Mouse (Mus musculus): ENCODE data around the gene Apom. TPM values are rescaled to one million over a fixed set of nuclear protein-coding genes. Genes with fewer than 3 reads are reported as not detected.
A peak's percentile ranks its signal among the peaks of the same experiment; 100 is the strongest.

Apom gene
- polyA plus RNA-seq, 1 experiment: 0.55 TPM

DNA sequence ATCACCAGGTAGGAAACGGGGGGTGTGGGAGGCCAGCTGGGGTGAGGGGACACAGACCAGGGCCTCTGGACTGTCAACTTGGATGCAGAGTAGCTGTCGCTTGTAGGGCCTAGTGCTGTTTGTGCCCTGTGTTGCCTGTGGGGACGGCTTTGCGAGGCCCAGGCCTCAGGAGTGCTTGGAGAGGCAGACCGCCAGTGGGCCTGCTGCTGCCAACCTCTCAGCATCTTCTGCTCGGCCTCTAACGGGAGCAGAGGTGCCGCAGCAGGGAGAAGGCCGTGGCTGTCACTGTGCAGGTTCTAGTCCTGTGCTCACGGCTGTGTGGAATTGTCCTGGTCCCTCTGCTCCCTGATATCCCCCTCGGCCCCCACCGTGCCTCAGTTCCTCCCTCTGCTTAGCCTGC, 35.3 kb downstream of the Apom start:
- no peak overlapping the region for H3K4me3 ChIP-seq (ENCODE audit: control insufficient read depth, insufficient read depth, low read length)
- 97% methylated on average over 12 of the region's 12 CpGs for WGBS
- no peaks in the 10 kb centered on the region for H3K4me1 ChIP-seq (replicated peaks; ENCODE audit: control insufficient read depth, insufficient read depth, low read length)
- H3K36me3 ChIP-seq (ENCODE audit: control insufficient read depth, insufficient read depth, low read length): peaks cover 61% of the 10 kb centered on the region
- H3K27me3 ChIP-seq (ENCODE audit: control insufficient read depth, insufficient read depth, low read length): no peaks in the 10 kb centered on the region
- TF ChIP-seq CTCF (IDR thresholded peaks at IDR 0.05; ENCODE audit: borderline replicate concordance, control insufficient read depth, extremely low read depth, insufficient read depth, low read length, poor library complexity): no peak
- TF ChIP-seq POLR2A (IDR thresholded peaks at IDR 0.05; ENCODE audit: control insufficient read depth, extremely low read depth, insufficient read depth, low read length, poor library complexity): no peak
- DNase-seq: no peak
- no peak overlapping the region for H3K27ac ChIP-seq (ENCODE audit: control insufficient read depth, insufficient read depth, low read length)

DNA sequence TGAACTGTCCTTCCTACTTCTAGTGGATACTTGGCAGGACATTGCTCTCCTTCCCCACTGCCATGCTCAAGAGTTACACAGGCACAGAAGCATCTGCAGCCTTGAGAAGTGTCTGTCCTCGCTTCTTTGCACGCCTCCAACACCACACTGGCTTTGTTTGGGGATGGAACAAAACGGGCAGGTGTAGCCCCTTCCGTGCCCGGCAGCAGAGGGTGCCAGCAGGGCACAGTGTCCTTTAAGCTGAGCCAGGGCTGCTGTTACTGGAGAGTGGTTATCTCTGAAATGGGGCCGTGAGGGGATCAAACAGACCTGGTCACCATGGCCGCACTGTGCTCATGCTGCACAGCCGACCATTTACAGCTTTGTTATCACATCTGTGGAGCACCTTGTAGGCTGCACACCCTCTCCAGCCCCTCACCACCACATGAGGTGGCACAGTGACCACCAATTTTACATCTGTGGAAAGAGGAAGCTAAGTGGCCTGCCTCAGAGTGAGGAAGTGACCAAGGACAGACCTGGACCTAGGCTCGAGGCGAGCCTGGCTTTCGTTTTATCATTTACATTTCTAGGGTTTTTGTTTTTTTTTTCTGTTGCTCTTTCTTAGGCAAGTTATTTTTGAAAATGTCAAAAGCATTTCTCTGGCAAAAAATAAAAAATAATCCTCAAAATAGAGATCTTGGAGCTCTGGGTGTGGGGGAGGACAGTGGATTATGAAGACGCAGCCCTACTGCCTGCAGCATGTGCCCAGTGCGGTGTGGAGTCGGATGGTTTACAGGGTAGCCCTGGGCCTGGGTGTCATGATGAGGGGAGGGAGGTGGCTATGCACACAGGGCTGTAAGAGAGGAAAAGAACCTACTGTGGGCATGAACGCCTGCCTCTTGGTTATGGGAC, 37.1 kb downstream of the Apom start:
- Histone ChIP-seq H3K27ac (ENCODE audit: control insufficient read depth, insufficient read depth, low read length) (no peak overlapping the region), H3K27me3 (ENCODE audit: control insufficient read depth, insufficient read depth, low read length) (no peaks in the 10 kb centered on the region), H3K4me1 (replicated peaks; ENCODE audit: control insufficient read depth, insufficient read depth, low read length) (peaks cover 9% of the 10 kb centered on the region), H3K36me3 (ENCODE audit: control insufficient read depth, insufficient read depth, low read length) (peaks cover 47% of the 10 kb centered on the region), H3K4me3 (ENCODE audit: control insufficient read depth, insufficient read depth, low read length) (no peak overlapping the region)
- TF ChIP-seq CTCF (IDR thresholded peaks at IDR 0.05; ENCODE audit: borderline replicate concordance, control insufficient read depth, extremely low read depth, insufficient read depth, low read length, poor library complexity) (no peak), POLR2A (IDR thresholded peaks at IDR 0.05; ENCODE audit: control insufficient read depth, extremely low read depth, insufficient read depth, low read length, poor library complexity) (no peak)
- WGBS: 91% methylated on average over 15 of the region's 15 CpGs
- DNase-seq: no peak

DNA sequence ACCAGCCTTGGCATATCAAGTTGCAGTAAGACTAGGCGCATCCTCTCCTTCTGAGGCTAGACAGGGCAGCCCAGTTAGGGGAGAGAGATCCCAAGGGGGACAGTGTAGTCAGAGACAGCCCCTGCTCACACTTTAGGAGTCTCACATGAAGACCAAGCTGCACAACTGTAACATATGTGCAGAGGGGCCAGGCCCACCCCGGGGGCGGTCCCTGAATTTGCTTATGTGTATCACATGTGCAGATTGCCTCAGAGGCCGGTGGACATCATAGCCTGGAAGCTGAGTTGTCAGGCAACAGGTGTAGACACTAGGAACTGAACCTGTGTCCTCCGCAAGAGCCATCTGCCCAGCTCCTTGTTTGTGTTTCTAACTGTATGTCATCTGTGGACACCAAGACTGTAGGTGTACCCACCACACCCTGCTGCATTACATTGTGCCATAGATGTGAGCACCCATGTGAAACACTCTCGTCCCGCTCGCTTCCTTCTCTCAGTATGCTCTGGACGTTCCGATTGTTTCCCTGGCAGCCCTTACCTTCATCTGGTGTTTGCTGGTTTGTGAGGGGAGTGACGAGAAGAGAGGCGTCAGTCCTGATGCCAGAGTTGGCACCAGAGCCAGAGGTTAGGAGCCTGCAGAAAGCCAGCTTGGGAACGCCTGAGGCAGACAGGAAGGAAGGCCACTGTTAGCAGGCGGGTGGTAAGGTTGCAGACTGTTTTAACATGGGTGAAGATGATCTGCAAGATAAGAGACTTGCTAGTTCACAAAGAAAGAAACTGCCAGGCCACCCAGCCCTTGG, 39.2 kb downstream of the Apom start:
- 79% methylated on average over 14 of the region's 14 CpGs for WGBS
- peaks cover 34% of the 10 kb centered on the region for H3K36me3 ChIP-seq (ENCODE audit: control insufficient read depth, insufficient read depth, low read length)
- no peaks in the 10 kb centered on the region for H3K27me3 ChIP-seq (ENCODE audit: control insufficient read depth, insufficient read depth, low read length)
- H3K4me3 ChIP-seq (ENCODE audit: control insufficient read depth, insufficient read depth, low read length): no peak overlapping the region
- no peak for DNase-seq
- H3K4me1 ChIP-seq (replicated peaks; ENCODE audit: control insufficient read depth, insufficient read depth, low read length): peaks cover 9% of the 10 kb centered on the region
- TF ChIP-seq CTCF (IDR thresholded peaks at IDR 0.05; ENCODE audit: borderline replicate concordance, control insufficient read depth, extremely low read depth, insufficient read depth, low read length, poor library complexity) (no peak), POLR2A (IDR thresholded peaks at IDR 0.05; ENCODE audit: control insufficient read depth, extremely low read depth, insufficient read depth, low read length, poor library complexity) (no peak)
- no peak overlapping the region for H3K27ac ChIP-seq (ENCODE audit: control insufficient read depth, insufficient read depth, low read length)

DNA sequence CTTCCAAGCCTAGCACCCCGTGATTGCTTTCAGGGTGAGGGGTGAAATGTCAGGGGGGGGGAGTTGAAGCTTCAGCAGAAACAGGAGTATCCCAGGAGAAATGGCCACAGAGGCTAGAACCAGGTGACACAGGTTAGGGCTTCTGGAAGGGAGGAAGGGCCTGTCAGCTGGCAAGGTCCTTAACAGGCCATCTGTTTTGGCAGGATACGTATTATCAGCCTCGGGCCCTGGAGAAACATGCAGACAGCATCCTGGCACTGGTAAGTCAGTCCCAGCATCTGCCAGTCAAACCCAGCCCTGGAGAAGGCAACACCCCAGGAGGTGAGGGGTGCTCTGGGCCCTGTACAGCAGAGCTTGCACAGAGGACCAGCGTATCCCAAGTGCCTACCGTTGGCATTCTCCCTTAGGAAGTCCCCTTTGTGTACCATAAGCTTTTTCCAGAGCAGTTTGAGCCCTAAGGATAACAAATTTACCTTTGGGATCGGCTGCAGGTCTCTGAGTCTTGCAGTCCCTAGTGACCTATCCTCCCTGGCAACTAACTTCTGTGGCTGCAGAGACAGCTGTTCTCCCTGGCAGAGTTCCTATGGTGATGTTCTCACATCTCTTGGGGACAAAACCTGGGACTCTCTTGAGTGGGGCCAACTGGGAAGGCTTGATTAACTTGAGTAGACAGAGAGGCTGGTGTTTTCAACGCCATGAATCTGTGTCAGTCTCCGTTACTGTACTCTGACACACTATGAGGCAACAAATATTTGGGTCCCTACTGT, 41.5 kb downstream of the Apom start:
- H3K4me3 ChIP-seq (ENCODE audit: control insufficient read depth, insufficient read depth, low read length): peak overlapping the region; percentile 5; the same call in 1 of the 2 replicates
- H3K27ac ChIP-seq (ENCODE audit: control insufficient read depth, insufficient read depth, low read length): no peak overlapping the region
- TF ChIP-seq CTCF (IDR thresholded peaks at IDR 0.05; ENCODE audit: borderline replicate concordance, control insufficient read depth, extremely low read depth, insufficient read depth, low read length, poor library complexity) (no peak), POLR2A (IDR thresholded peaks at IDR 0.05; ENCODE audit: control insufficient read depth, extremely low read depth, insufficient read depth, low read length, poor library complexity) (no peak)
- 71% methylated on average over 8 of the region's 8 CpGs for WGBS
- H3K4me1 ChIP-seq (replicated peaks; ENCODE audit: control insufficient read depth, insufficient read depth, low read length): peaks cover 9% of the 10 kb centered on the region
- H3K36me3 ChIP-seq (ENCODE audit: control insufficient read depth, insufficient read depth, low read length): peaks cover 18% of the 10 kb centered on the region
- no peak for DNase-seq
- no peaks in the 10 kb centered on the region for H3K27me3 ChIP-seq (ENCODE audit: control insufficient read depth, insufficient read depth, low read length)

DNA sequence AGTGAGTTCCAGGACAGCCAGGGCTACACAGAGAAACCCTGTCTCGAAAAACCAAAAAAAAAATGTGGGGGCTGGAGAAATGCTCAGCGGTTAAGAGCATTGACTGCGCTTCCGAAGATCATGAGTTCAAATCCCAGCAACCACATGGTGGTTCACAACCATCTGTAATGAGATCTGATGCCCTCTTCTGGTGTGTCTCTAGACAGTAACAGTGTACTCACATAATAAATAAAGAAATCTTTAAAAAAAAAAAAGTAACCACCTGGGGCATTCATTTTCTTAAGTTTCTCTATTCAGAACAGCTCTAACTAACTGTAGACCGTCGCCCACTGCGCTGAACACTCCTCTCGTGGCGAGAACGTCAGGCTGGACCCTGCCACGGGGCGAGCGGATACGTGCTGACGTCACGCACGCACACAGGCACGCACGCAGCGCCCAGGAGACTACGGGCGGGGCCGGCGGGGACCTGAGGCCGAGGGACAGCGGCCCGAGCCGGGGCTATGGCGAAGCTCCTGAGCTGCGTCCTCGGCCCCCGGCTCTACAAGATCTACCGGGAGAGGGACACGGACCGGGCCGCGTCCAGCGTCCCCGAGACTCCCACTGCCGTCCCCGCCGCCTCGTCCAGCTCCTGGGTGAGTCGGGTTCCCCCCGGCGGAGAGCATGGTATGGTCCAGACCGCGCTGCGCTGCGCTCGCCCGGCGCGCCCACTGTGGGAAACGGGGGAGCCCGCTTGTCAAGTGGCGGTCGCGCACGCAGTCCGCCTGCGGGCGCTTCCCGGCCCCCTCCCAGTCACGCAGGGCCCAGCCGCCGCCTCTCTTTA, 42.8 kb downstream of the Apom start, which contains the start of gene Abhd16a:
Abhd16a (plus strand) TSS at position 439 of the 820 bp plus-strand sequence.
- DNase-seq: peak; percentile 93
- 2% methylated on average over 58 of the region's 67 CpGs for WGBS

More for the DNA sequence above, 42.8 kb downstream of the Apom start, which contains the start of gene Abhd16a:
- Histone ChIP-seq H3K27me3 (ENCODE audit: control insufficient read depth, insufficient read depth, low read length) (no peaks in the 10 kb centered on the region; the same call in 1 of the 2 replicates), H3K36me3 (ENCODE audit: control insufficient read depth, insufficient read depth, low read length) (peaks cover 8% of the 10 kb centered on the region), H3K27ac (ENCODE audit: control insufficient read depth, insufficient read depth, low read length) (no peak within 1 kb of the TSS), H3K4me3 (ENCODE audit: control insufficient read depth, insufficient read depth, low read length) (peak within 1 kb of the TSS; percentile 69), H3K4me1 (replicated peaks; ENCODE audit: control insufficient read depth, insufficient read depth, low read length) (peaks cover 9% of the 10 kb centered on the region)
- TF ChIP-seq POLR2A (IDR thresholded peaks at IDR 0.05; ENCODE audit: control insufficient read depth, extremely low read depth, insufficient read depth, low read length, poor library complexity) (peak; percentile 29; the same call in 1 of the 2 replicates), CTCF (IDR thresholded peaks at IDR 0.05; ENCODE audit: borderline replicate concordance, control insufficient read depth, extremely low read depth, insufficient read depth, low read length, poor library complexity) (no peak)
